Mouse (Mus musculus) liver, postnatal 0 days (tissue): Measurements from ENCODE around the gene Gm10840.

ENCODE experiments used
- CTCF ChIP-seq: sonication (generic); IDR thresholded peaks from 2 replicates; pipeline ENCODE4 v1.5.1; 2016; ENCODE audit warnings: antibody characterized with exemption, low read depth
- EP300 ChIP-seq: IDR thresholded peaks from 2 replicates; pipeline ENCODE4 v1.6.1; 2016; ENCODE audit warnings: antibody characterized with exemption, low read depth, mild to moderate bottlenecking

DNA sequence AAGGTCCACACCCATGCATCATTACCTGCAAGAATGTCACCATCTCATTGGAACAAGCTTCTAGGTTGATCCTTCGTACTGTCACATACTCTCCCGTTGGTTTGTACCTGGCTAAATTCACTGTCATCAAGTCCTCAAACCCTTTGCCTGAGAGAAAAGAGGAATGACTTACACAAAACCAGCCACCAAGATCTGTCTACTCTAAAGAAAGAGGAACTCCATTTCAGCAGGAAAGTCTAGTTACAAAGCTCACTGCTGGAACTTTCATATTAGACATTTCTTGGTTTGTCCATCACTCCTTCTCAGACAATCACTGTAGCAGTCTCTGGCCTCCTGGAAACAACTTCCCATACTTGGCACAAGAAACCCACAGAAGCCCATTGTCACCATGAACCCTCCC, 12.6 kb downstream of the Gm10840 start:
- TF ChIP-seq EP300 (no peak), CTCF (no peak)
